Mouse (Mus musculus) duodenum, adult 2 months (tissue): Measurements from ENCODE around the gene Wsb2. TPM values are rescaled to one million over a fixed set of nuclear protein-coding genes. Genes with fewer than 3 reads are reported as not detected.

ENCODE experiments used
- polyA plus RNA-seq: library from polyadenylated mRNA; depleted of rRNA; stranded (reverse); fragments of >200 nt; gene quantifications from 2 replicates; pipeline ENCODE4 v1.2.3, GENCODE M21; 2012; ENCODE audit warnings: low replicate concordance; rRNA removed

Gene Wsb2
- 96.4 and 196 TPM in 2 replicates for polyA plus RNA-seq

GRCm38 (mm10) chr5:117357129-117357477 is at the start of gene Wsb2:
Gene Wsb2 (plus strand): TSS chr5:117357304.

GRCm38 (mm10) chr5:117318741-117319629 is 38.1 kb upstream of the Wsb2 start, which contains the start of gene Vsig10:
Gene Vsig10 (plus strand): TSS chr5:117319083.

GRCm38 (mm10) chr5:117388877-117389276 is 31.8 kb downstream of the Wsb2 start, which contains the start of gene Rfc5:
Gene Rfc5 (minus strand): TSS chr5:117389047.

GRCm38 (mm10) chr5:117413507-117414501 is 56.7 kb downstream of the Wsb2 start, which contains the start of gene Ksr2:
Gene Ksr2 (plus strand): TSS chr5:117414000.

Other genes with a start within 250 kb of the Wsb2 start
- gene Suds3, start 241.2 kb upstream of the Wsb2 start, polyA plus RNA-seq, result 60.1 and 83.6 TPM in 2 replicates
- gene Taok3, start 237.2 kb upstream of the Wsb2 start, polyA plus RNA-seq, result 11.4 and 14.1 TPM in 2 replicates
- 367 and 385 TPM in 2 replicates for gene Pebp1, start 69.7 kb upstream of the Wsb2 start, polyA plus RNA-seq
- 43.6 and 52.4 TPM in 2 replicates for gene Vsig10, start 38.2 kb upstream of the Wsb2 start, polyA plus RNA-seq
- 11.3 and 22.5 TPM in 2 replicates for gene Rfc5, start 31.7 kb downstream of the Wsb2 start, polyA plus RNA-seq
- gene Ksr2, start 56.7 kb downstream of the Wsb2 start, polyA plus RNA-seq, result 0.04 and 0.27 TPM in 2 replicates